Mouse (Mus musculus): ENCODE measurements around the gene Shkbp1. TPM values are rescaled to one million over a fixed set of nuclear protein-coding genes. Genes with fewer than 3 reads are reported as not detected.

The Shkbp1 gene
- polyA plus RNA-seq, 1 experiment from 2014 or later: 46.6 TPM

DNA sequence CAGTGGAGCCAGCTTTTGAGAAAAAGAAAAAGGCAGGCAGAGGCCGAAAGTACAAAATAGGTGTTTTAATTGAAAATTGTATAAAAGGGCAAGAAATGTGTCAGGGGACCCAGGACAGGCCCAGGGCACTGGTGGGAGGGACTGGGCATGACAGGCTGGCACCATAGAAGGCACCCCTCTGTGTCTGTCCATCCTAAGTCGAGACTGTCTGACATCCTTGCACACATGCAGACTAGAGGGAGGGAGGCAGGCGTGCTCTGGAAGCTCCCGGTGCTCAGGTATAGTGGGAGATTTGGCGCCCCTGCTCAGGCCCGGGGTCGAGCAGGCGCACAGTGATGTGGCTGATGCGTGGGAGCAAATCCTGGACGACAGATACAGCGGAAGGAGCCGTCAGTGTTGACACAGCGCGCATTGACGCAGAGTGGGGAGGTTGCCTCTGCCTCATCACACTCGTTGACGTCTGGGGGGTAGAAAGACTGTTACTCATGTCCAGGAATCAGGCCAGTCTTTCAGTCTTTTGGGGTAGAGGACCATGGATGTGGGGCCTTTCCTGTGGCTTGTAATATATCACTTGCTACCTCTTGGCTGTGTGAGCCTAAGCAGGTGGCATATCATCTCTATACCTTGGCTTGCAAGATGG, 50.6 kb downstream of the Shkbp1 start:
- 86% methylated on average over 17 of the region's 17 CpGs for WGBS
- Histone ChIP-seq H3K27me3 (peaks cover 3% of the 10 kb centered on the region; the same call in 1 of the 2 replicates), H3K4me1 (replicated peaks) (peaks cover 7% of the 10 kb centered on the region), H3K4me3 (no peak overlapping the region), H3K4me2 (no peak overlapping the region), H3K9me3 (no peaks in the 10 kb centered on the region), H3K36me3 (no peaks in the 10 kb centered on the region), H3K27ac (replicated peaks) (no peak overlapping the region), H3K9ac (no peak overlapping the region)
- ATAC-seq (ENCODE audit: low FRiP score, low read depth): no peak

DNA sequence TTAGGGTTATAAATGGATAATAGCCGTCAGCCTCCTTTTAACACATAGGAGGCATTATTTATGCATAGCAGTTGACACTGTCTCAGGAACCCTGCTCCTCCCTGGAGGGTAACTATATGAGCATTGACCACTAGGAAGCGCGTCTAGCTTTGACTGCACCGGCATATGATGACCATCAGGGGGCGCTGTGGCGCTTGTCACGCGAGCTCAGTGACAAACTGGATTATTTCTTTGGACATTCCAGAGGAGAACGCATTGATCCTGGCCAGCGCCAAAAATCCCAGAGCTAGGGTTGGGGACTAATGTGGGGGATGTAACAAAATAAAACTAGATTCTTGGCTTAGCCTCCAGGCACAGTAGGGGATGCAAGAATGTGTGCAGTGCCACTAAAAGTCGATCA, 53.6 kb downstream of the Shkbp1 start:
- no peak overlapping the region for H3K4me2 ChIP-seq
- no peak overlapping the region for H3K9ac ChIP-seq
- H3K9me3 ChIP-seq: no peaks in the 10 kb centered on the region
- no peak for ATAC-seq (ENCODE audit: low FRiP score, low read depth)
- no peaks in the 10 kb centered on the region for H3K27me3 ChIP-seq
- no peak overlapping the region for H3K4me3 ChIP-seq
- no peaks in the 10 kb centered on the region for H3K4me1 ChIP-seq (replicated peaks)
- WGBS: 11% methylated on average over 11 of the region's 11 CpGs
- H3K36me3 ChIP-seq: no peaks in the 10 kb centered on the region
- H3K27ac ChIP-seq (replicated peaks): no peak overlapping the region

DNA sequence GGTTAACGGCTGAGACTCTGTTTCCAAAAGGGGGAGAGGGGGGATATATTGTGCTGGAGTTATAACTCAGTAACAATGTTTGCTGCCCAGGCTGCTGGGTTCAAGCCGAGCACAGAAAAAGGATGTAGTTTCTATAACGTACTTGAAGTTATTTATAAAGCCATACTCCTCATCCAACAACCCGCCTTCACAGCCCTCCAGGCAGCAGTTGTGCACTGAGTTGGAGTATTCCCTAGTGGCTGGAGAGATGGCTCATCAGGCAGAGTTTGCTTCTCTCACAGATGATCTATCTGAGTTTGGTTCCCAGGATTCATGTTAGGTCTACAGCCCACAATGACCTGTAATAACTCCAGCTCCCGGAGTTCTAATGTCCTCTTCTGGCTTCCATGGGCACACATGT, 55.0 kb downstream of the Shkbp1 start:
- no peaks in the 10 kb centered on the region for H3K9me3 ChIP-seq
- no peaks in the 10 kb centered on the region for H3K36me3 ChIP-seq
- H3K4me3 ChIP-seq: no peak overlapping the region
- no peaks in the 10 kb centered on the region for H3K4me1 ChIP-seq (replicated peaks)
- no peaks in the 10 kb centered on the region for H3K27me3 ChIP-seq
- no peak overlapping the region for H3K4me2 ChIP-seq
- H3K9ac ChIP-seq: no peak overlapping the region
- ATAC-seq (ENCODE audit: low FRiP score, low read depth): no peak
- 58% methylated on average over 5 of the region's 5 CpGs for WGBS
- H3K27ac ChIP-seq (replicated peaks): no peak overlapping the region

DNA sequence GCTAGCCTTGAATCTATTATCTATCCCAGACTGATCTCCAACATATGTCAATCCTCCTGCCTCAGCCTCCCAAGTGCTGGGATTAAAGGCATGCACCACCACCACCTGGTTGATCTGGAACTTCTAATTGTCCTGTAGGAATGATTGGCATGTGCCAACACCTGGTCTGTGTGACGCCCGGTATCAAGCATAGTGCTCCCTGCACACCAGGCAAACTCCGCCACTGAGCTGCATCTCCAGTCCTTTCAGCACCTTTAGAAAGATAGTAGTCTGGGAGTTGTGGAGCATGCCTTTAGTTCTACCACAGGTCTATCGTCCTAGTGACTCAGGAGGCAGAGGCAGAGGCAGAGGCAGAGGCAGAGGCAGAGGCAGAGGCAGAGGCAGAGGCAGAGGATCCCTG, 55.5 kb downstream of the Shkbp1 start:
- Histone ChIP-seq H3K4me2 (no peak overlapping the region), H3K27ac (replicated peaks) (no peak overlapping the region), H3K9me3 (no peaks in the 10 kb centered on the region), H3K9ac (no peak overlapping the region), H3K27me3 (no peaks in the 10 kb centered on the region), H3K4me1 (replicated peaks) (no peaks in the 10 kb centered on the region), H3K4me3 (no peak overlapping the region), H3K36me3 (no peaks in the 10 kb centered on the region)
- ATAC-seq (ENCODE audit: low FRiP score, low read depth): no peak
- WGBS: 81% methylated on average over 4 of the region's 4 CpGs

DNA sequence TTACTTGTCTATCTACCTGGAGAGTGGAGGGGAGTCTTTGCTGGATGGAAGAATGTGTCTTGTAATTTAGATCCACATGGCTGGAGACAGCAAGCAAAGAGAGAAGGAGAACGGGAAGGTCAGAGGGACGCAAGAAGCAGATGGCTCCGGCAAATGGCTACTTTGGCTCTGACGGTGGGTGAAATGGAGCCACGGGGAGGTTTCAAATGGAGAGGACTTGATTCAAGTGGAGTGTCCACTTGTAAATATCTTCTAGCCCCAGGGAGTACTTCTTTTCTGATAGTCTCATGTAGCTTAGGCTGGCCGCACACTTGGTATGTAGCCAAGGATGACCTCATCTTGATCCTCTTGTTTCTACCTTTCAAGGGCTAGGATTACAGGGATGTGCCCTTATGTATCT, 57.0 kb downstream of the Shkbp1 start:
- H3K4me2 ChIP-seq: no peak overlapping the region
- no peaks in the 10 kb centered on the region for H3K27me3 ChIP-seq
- H3K9me3 ChIP-seq: no peaks in the 10 kb centered on the region
- H3K4me3 ChIP-seq: no peak overlapping the region
- no peak overlapping the region for H3K27ac ChIP-seq (replicated peaks)
- H3K9ac ChIP-seq: no peak overlapping the region
- H3K4me1 ChIP-seq (replicated peaks): no peaks in the 10 kb centered on the region
- ATAC-seq (ENCODE audit: low FRiP score, low read depth): no peak
- no peaks in the 10 kb centered on the region for H3K36me3 ChIP-seq
- WGBS: 85% methylated on average over 6 of the region's 6 CpGs

DNA sequence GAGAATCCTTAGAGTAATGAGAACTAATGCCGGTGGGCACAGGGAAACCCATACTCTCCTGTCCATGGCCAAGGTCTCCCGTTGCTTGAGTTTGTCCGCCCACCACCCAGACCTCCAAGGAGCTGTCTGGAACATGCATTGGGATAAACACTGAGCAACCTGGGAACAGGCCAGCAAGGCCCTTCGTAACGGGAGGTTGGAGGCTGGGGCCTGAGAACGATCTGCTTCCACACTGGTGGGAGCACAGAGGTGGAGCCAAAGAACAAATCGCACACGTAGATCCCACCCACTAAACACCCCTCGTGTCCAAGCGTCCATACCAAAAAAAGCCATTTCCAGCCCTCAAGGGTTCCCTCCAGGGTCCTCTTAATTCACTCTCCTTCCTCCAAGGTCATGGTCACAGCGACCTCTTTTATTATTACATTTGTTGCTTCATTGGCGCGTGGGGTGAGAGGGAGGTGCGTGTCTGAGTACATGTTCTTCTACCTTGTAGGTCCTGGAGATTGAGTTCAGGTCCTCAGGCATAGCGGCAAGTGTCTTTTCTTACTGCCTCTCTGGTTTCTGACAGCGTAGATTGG, 57.7 kb downstream of the Shkbp1 start:
- Histone ChIP-seq H3K9ac (no peak overlapping the region), H3K9me3 (no peaks in the 10 kb centered on the region), H3K4me3 (no peak overlapping the region), H3K36me3 (no peaks in the 10 kb centered on the region), H3K27ac (replicated peaks) (no peak overlapping the region), H3K4me1 (replicated peaks) (no peaks in the 10 kb centered on the region), H3K4me2 (no peak overlapping the region), H3K27me3 (no peaks in the 10 kb centered on the region)
- 81% methylated on average over 16 of the region's 16 CpGs for WGBS
- no peak for ATAC-seq (ENCODE audit: low FRiP score, low read depth)

DNA sequence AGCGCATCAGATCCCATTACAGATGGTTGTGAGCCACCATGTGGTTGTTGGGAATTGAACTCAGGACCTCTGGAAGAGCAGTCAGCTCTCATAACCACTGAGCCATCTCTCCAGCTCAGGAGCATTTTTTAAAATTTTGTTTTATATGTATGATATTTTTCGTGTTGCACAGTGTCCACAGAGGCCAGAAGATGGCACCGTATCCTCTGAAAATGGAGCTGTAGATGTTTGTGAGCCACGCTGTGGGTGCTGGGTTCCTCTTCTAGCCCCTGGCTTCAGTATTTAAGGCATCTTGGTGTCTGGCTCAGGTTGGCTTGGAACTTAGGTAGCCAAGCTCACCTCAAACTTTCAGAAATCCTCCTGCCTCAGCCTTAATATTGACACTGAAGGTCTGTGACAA, 59.3 kb downstream of the Shkbp1 start:
- H3K36me3 ChIP-seq: no peaks in the 10 kb centered on the region
- no peak overlapping the region for H3K27ac ChIP-seq (replicated peaks)
- 85% methylated on average over 4 of the region's 4 CpGs for WGBS
- ATAC-seq (ENCODE audit: low FRiP score, low read depth): no peak
- H3K9me3 ChIP-seq: no peaks in the 10 kb centered on the region
- no peaks in the 10 kb centered on the region for H3K27me3 ChIP-seq
- no peak overlapping the region for H3K4me2 ChIP-seq
- H3K4me3 ChIP-seq: no peak overlapping the region
- H3K4me1 ChIP-seq (replicated peaks): no peaks in the 10 kb centered on the region
- H3K9ac ChIP-seq: no peak overlapping the region

DNA sequence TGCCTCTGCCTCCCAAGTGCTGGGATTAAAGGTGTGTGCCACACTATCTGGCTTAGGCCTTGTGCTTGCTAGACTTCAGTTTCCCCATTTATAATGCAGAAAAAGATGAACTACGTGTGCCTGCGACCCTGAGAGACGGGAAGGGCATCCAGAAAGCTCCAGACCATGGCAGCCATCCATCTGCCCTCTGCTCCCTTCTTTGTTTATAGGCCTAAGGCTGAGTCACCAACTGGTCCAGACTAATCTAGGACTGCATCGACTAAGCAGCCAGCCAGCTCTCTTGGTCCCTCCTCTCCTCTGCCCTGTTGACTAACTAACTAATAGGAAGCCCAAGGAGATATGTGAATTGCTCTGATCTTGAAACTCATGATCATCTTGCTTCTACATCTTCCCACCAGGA, 59.9 kb downstream of the Shkbp1 start:
- Histone ChIP-seq H3K9ac (no peak overlapping the region), H3K9me3 (no peaks in the 10 kb centered on the region), H3K27me3 (no peaks in the 10 kb centered on the region), H3K36me3 (no peaks in the 10 kb centered on the region), H3K27ac (replicated peaks) (no peak overlapping the region), H3K4me1 (replicated peaks) (no peaks in the 10 kb centered on the region), H3K4me3 (no peak overlapping the region), H3K4me2 (no peak overlapping the region)
- WGBS: 80% methylated on average over 4 of the region's 4 CpGs
- ATAC-seq (ENCODE audit: low FRiP score, low read depth): no peak

Other genes starting within 250 kb of the Shkbp1 start
- gene Cyp2f2, start 236.1 kb downstream of the Shkbp1 start, polyA plus RNA-seq (2015; fragmentation: Nextera tagmentation; extraction: Ambion mirVana): not detected in 2 replicates
- gene Cyp2t4, start 202.3 kb downstream of the Shkbp1 start, polyA plus RNA-seq (2015; fragmentation: Nextera tagmentation; extraction: Ambion mirVana): 0.14 and 0.29 TPM in 2 replicates
- 96.4 and 107 TPM in 2 replicates for gene Egln2, start 189.2 kb downstream of the Shkbp1 start, polyA plus RNA-seq (2015; fragmentation: Nextera tagmentation; extraction: Ambion mirVana)
- gene Rab4b, start 177.1 kb downstream of the Shkbp1 start, polyA plus RNA-seq (2015; fragmentation: Nextera tagmentation; extraction: Ambion mirVana): 102 and 111 TPM in 2 replicates
- gene Gm21983, start 174.9 kb downstream of the Shkbp1 start, polyA plus RNA-seq (2015; fragmentation: Nextera tagmentation; extraction: Ambion mirVana): 0.39 and 1.1 TPM in 2 replicates
- 23.9 and 26.6 TPM in 2 replicates for gene Mia, start 174.9 kb downstream of the Shkbp1 start, polyA plus RNA-seq (2015; fragmentation: Nextera tagmentation; extraction: Ambion mirVana)
- 3.8 and 4.0 TPM in 2 replicates for gene BC024978, start 160.2 kb downstream of the Shkbp1 start, polyA plus RNA-seq (2015; fragmentation: Nextera tagmentation; extraction: Ambion mirVana)
- gene Snrpa, start 159.7 kb downstream of the Shkbp1 start, polyA plus RNA-seq (2015; fragmentation: Nextera tagmentation; extraction: Ambion mirVana): 192 and 194 TPM in 2 replicates
- 7.5 and 8.2 TPM in 2 replicates for gene Itpkc, start 127.4 kb downstream of the Shkbp1 start, polyA plus RNA-seq (2015; fragmentation: Nextera tagmentation; extraction: Ambion mirVana)
- gene Coq8b, start 123.0 kb downstream of the Shkbp1 start, polyA plus RNA-seq (2015; fragmentation: Nextera tagmentation; extraction: Ambion mirVana): 20.6 and 23.2 TPM in 2 replicates
- 57.8 and 67.5 TPM in 2 replicates for gene Numbl, start 97.6 kb downstream of the Shkbp1 start, polyA plus RNA-seq (2015; fragmentation: Nextera tagmentation; extraction: Ambion mirVana)
- gene Ltbp4, start 18.3 kb downstream of the Shkbp1 start, polyA plus RNA-seq (2015; fragmentation: Nextera tagmentation; extraction: Ambion mirVana): 12.9 and 13.9 TPM in 2 replicates
- gene Gm20479, start 1.4 kb upstream of the Shkbp1 start, polyA plus RNA-seq (2015; fragmentation: Nextera tagmentation; extraction: Ambion mirVana): not detected in 2 replicates
- 3.2 and 3.7 TPM in 2 replicates for gene Sptbn4, start 91.7 kb upstream of the Shkbp1 start, polyA plus RNA-seq (2015; fragmentation: Nextera tagmentation; extraction: Ambion mirVana)
- 20.2 and 24.0 TPM in 2 replicates for gene Blvrb, start 92.0 kb upstream of the Shkbp1 start, polyA plus RNA-seq (2015; fragmentation: Nextera tagmentation; extraction: Ambion mirVana)
- 10.5 and 11.3 TPM in 2 replicates for gene Sertad3, start 117.7 kb upstream of the Shkbp1 start, polyA plus RNA-seq (2015; fragmentation: Nextera tagmentation; extraction: Ambion mirVana)
- 9.3 and 9.8 TPM in 2 replicates for gene Sertad1, start 130.9 kb upstream of the Shkbp1 start, polyA plus RNA-seq (2015; fragmentation: Nextera tagmentation; extraction: Ambion mirVana)
- 1.8 and 1.9 TPM in 2 replicates for gene Prx, start 143.3 kb upstream of the Shkbp1 start, polyA plus RNA-seq (2015; fragmentation: Nextera tagmentation; extraction: Ambion mirVana)
- 0.82 and 1.0 TPM in 2 replicates for gene Hipk4, start 167.2 kb upstream of the Shkbp1 start, polyA plus RNA-seq (2015; fragmentation: Nextera tagmentation; extraction: Ambion mirVana)
- 189 TPM in 2 replicates for gene Pld3, start 197.2 kb upstream of the Shkbp1 start, polyA plus RNA-seq (2015; fragmentation: Nextera tagmentation; extraction: Ambion mirVana)
- gene 2310022A10Rik, start 197.2 kb upstream of the Shkbp1 start, polyA plus RNA-seq (2015; fragmentation: Nextera tagmentation; extraction: Ambion mirVana): 32.0 and 36.6 TPM in 2 replicates
- gene Akt2, start 235.5 kb upstream of the Shkbp1 start, polyA plus RNA-seq (2015; fragmentation: Nextera tagmentation; extraction: Ambion mirVana): 66.3 and 74.2 TPM in 2 replicates